Mouse (Mus musculus) left cerebral cortex, postnatal 4 days (tissue): ENCODE results near the gene Tln1. TPM values are rescaled to one million over a fixed set of nuclear protein-coding genes. Genes with fewer than 3 reads are reported as not detected.
"Not testable (repeated sequence)": the region's sequence is repeated elsewhere in the genome, so short reads cannot be mapped to it uniquely, and the experiment has no call there.

ENCODE experiments used
- DNase-seq: peaks from one replicate; pipeline ENCODE4 v3.0.0-alpha.2; 2022
- intact Hi-C: fragments of 180-260 bp; cut with DNase I; formaldehyde crosslinking; loops from one replicate; pipeline ENCODE4 v1.15.1; 2025
- total RNA-seq, 2 experiments: library from RNA; stranded (reverse); gene quantifications; 2 replicates each; pipeline ENCODE4 v1.2.3; 2021

Gene Tln1
- total RNA-seq, 2 experiments from 2014 or later, result 49.1 to 59.1 TPM

DNA sequence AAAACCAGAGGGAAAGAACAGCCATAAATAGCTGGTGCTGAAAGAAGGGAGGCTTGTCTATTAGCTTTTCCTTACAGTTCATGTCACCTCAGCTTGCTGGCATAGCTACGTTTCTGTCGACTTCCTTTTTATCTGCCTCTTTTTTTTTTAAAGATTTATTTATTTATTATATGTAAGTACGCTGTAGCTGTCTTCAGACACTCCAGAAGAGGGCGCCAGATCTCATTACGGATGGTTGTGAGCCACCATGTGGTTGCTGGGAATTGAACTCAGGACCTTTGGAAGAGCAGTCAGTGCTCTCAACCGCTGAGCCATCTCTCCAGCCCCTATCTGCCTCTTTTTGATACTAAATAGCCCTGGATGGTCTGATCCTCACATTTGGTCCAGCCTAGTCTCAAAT, 10.6 kb downstream of the Tln1 start:
- intact Hi-C loops, DNase-seq: not testable (repeated sequence)

DNA sequence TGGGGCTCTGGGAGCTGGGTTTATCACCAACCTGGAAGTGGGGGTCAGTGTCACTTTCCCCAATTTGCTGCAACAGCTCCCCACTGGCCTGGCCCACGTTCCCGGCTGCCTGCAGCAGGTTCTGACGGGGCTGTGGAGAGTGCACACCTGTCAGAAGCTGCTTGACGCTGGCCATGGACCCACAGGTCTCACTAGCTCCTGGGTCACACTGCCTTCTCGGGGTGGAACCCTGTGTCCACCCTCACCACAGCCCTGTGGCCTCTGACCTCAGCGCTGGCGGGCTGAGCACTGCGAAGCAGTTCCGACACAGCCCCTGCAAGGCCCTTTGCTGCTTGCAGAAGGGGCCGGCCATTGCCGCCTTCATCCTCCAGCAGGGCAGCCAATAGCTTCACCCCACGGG, 13.4 kb downstream of the Tln1 start:
- intact Hi-C loops, result no loop called here
- no peak for DNase-seq

- no peak for DNase-seq
- intact Hi-C loops, result no loop called here
These were observed 15.3 kb downstream of the Tln1 start for GRCm38 (mm10) chr4:43547160-43547559.

DNA sequence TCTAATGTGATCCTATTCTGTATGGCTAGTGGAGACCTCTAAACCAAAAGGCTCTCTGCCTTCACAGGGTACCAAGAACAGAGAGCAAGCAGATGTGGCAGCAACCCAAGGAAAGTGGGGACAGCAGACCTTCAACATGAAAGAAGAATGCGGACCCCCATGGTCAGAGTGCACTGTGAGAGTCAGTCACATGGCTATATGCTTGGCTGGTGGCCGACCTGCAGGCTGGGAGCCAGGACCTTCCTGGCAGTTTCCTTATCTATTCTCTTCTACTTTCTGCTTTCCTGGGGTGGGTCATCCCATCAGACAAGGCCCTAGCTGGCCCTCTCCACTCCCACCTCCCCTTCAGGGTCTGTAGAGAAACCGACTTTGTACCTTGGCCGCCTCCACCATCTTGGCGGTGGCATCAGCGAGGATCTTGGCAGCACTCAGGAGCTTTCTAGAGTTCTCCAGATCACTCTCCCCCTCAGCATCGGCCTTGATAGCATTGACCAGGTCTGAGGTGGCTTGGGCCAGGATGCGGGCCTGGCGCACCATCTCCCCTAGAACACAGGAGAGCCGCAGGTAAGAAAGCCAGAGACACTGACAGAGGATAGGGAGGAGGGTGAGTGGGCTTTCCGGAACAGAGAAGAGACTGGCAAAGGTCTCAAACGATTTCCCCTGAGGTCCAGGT, 16.0 kb downstream of the Tln1 start:
- DNase-seq, result no peak
- intact Hi-C loops, result no loop called here

- intact Hi-C loops, result no loop called here
- no peak for DNase-seq
These were observed 20.4 kb downstream of the Tln1 start for GRCm38 (mm10) chr4:43542044-43542443.

DNA sequence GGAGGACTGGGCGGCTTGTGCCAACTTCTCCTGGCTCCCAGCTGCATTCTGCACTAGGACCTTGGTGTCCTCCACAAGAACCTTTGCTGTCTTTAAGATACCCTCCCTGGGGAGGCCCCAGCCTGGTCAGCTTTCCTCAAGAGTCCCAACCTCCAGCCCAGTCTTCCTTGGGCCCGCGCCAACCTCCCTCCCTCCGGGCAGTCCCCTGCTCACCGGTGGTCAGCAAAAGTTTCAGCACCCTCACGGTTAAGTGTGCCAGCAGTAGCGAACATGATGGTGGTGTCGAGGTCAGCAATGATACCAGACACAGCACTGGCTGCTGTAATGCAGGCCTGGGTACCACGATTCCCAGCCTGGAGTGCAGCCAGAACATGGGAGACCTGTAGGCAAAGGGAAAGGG, 26.5 kb downstream of the Tln1 start:
- no peak for DNase-seq
- intact Hi-C loops, result no loop called here

DNA sequence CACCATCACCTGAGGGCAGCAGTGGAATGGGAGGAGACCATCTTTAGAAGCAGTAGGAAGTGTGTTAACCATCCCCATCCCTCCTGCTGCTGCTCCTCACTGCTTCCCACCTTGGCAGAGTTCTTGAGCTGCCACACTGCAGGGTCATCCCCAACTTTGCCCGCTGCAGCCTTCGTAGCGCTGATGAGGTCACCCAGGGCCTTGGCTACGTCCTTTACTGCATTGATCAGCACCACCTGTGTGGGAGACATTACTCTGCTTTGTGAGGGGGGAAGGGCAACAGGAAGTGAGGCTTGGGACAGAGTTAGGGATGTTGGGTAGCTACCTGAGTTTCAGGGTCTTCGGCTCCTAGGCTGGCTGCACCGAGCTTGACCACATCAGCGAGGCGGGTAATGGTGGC, 26.9 kb downstream of the Tln1 start:
- intact Hi-C loops, result no loop called here
- no peak for DNase-seq

DNA sequence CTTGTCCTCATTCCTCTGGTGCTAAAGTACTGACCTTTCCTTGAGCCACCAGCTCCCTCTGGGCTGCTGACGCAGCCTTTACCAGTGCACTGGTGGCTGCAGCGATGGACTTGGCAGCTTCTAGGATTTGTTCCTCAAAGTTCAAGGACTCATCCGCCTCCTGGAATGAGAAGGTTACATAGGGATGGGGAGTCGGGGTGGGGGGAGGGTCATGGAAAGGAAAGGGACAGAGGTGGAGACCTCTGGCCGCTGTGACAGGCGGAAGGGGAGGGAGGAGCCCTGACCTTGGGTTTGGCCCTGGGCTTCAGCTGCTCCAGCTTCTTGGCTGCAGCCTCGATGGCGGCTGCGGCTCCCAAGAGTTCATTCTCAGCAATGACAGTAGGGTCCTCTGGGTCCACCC, 29.2 kb downstream of the Tln1 start:
- intact Hi-C loops, result no loop called here

GRCm38 (mm10) chr4:43530581-43530980, 31.9 kb downstream of the Tln1 start:
- peak; percentile 71 for DNase-seq
- intact Hi-C loops, result no loop called here

More for the DNA sequence above, 29.2 kb downstream of the Tln1 start:
- no peak for DNase-seq

DNA sequence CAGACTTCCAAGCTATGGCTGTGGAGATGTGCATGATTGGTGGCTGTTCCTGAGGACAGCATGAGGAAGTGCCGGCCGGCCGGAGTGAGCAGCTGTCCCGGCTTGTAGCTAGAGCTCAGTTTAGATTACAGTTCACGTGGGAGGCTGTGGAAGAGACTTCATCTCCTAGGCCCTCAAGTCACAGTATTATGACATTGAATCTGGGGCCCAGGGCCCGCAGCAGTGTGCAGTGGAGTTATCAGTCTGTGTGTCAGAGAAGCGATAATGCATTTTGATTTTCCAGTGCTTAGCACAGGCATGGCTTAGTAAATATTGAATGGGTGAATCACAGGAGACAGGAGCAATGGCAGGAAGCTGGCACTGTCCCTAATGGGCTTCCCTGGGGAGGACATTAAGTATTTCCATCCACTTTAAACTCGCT, 32.4 kb downstream of the Tln1 start:
- DNase-seq, result no peak
- intact Hi-C loops, result no loop called here

DNA sequence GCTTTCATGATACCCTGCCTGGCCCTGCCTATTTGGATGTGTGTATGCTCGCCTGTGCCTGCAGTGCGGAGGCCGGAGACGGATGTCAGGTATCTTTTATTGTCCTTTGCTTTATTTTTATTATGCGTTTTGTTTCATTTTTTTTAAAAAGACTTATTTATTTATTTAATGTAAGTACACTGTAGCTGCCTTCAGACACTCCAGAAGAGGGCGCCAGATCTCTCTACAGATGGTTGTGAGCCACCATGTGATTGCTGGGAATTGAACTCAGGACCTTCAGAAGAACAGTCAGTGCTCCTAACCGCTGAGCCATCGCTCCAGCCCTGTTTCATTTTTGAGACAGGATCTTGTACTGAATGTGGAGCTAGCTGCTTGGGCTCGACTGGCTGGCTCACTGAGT, 34.0 kb downstream of the Tln1 start:
- DNase-seq, result no peak
- intact Hi-C loops, result no loop called here

DNA sequence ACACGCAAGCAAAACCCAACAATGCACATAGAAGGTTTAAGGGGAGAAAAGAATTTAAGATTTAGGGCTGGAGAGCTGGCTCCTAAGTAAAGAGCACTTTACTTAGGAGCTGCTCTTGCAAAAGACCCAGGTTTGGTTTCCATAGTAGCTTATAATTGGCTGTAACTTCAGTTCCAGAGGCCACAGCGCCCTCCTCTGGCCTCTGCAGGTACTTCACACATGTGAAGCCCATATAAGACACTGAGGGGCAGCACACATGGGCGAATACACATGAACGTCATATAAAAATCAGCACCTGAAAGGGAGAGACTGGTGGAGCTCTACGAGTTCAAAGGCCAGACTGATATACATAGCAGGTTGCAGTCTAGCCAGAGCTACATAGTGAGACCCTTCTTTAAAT, 34.6 kb downstream of the Tln1 start:
- no peak for DNase-seq
- intact Hi-C loops, result no loop called here

DNA sequence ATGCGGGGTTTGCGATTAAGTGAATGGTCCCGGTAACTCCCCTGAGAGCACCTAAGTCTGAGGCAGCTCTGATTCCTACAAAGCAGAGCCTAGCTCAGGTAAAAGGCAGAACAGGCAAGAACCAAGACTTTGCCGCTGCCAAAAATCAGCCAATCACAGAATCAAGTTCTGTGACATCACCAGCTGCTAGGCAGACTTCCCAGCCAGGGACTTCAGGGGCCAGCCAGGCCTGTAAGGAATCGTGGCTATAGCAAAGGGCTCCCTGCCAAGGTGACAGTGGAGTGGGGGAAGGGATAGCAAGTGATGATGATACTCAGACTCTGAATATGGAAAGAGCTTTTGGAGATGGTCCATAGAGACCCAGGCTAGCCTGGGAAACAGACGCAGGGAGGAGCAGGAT, 42.5 kb downstream of the Tln1 start:
- peak; percentile 90 for DNase-seq

DNA sequence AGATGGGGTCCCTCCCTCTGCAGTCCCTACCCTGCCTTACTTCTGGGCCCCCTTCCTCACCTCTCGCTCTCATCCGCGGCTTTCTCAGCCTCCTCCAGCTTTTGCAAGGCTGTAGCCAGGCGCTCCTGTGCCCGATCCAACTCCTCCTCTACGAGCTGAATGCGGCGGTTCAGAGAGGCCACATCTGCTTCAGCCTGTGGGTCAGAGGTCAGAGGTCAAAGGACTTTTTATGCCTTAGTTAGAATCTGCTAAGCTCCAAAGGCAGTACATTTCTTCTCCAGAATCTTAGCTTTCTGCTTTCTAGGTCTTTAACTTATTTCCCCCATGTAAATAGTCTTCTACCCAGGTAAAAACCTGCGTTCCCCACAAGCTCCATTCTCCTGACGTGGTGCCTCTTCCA, 42.9 kb downstream of the Tln1 start:
- intact Hi-C loops, result no loop called here
- no peak for DNase-seq

More for the DNA sequence above, 42.5 kb downstream of the Tln1 start:
- intact Hi-C loops, result no loop called here

DNA sequence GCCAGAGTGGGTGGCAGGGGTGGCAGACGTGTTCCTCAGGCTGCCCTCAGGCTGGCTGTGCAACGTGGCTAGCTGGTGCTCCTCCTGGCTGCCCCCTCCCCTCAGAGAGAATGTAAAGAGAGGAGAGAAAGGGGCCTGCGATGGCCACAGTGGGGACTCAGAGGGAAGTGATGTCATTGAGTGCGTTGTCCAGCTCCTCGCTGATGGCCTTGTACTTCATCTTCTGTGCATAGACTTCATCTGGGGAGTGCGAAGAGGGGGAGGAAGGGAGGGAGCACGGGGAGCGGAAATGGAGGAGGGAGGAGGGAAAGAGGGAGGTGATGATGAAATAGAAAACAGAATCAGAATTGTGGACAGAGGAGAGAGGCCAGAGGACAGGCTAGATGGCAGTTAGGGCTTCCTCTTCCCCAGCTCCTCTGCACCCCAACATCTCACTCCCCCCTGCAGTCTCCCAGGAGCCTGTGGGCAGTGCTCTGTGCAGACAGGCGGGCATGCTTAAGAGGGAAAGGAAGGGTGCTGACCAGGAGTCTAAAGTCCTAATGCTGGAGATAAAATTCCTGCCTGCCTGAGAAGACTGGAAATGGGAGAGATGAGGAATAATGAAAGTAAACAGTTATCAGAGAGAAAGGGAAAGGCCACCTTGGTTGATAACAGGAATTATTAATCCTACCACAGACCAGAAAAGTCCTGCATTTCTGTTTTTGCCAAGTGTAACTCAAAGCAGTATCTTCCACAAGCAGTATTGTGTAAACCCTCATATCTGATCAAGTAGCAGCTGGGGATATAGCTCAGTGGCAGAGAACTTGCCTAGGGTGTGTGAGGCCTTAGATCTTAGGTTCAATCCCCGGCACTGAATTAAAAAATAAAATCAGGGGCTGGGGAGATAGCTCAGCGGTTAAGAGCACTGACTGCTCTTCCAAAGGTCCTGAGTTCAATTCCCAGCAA, 46.5 kb downstream of the Tln1 start:
- no peak for DNase-seq
- intact Hi-C loops, result no loop called here

DNA sequence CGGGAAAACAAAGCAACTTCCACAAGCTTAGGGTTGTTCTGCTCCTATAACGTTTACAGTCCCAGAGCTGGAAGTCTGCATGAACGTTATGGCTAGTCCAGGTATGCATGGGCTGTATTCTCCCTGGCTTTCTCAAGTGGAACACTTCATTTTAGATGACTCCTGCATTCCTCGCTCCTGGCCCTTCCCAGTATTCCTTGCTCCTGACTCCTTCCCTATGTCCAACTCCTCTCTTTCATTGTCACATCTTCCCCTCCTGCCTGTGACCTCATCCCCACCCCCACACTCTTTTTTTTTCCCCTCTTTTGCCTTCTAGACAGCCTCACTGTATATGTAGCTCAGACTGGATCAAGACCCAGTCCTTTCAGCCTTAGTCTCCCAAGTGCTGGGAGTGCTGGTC, 48.7 kb downstream of the Tln1 start:
- intact Hi-C loops, result no loop called here
- DNase-seq, result no peak

DNA sequence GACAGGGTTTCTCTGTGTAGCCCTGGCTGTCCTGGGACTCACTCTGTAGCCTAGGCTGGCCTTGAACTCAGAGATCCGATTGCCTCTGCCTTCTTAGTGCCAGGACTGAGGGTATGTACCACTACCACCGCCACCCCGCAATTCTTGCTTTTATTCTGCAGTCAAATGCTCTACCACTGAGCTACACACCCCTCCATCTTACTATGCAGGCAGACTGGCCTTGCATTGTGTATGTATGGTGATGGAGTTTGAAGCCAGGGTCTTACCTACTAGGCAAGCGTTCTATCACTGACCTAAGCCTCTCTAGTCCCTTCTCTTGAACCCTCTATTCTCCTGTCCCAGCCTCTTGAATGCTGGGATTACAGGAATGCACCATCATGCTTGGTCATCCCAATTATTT, 49.2 kb downstream of the Tln1 start:
- intact Hi-C loops, result no loop called here
- no peak for DNase-seq

- intact Hi-C loops, result no loop called here
- no peak for DNase-seq
These were observed 49.8 kb downstream of the Tln1 start for GRCm38 (mm10) chr4:43512653-43513052.

- no peak for DNase-seq
- intact Hi-C loops, result no loop called here
These were observed 50.6 kb downstream of the Tln1 start for GRCm38 (mm10) chr4:43511675-43512454.

DNA sequence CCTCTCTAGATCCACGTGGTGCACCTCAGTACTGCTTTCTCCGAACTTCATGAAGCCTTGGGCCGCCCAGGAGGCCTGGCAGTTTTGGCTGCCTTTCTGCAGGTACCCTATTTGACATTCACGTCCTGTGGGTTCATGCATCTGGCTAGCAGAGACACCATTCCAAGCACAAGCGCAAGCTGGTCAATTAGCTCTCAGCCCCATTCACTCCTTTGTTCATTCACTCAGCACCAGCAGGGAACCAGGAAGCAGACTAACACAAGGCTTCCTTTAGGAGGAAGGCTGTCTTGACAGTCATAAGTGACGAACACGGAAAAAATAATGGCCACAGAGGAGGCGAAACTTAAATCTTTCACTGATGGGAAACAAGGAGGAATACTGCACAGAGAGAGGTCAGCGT, 53.4 kb downstream of the Tln1 start:
- DNase-seq, result no peak
- intact Hi-C loops, result no loop called here

DNA sequence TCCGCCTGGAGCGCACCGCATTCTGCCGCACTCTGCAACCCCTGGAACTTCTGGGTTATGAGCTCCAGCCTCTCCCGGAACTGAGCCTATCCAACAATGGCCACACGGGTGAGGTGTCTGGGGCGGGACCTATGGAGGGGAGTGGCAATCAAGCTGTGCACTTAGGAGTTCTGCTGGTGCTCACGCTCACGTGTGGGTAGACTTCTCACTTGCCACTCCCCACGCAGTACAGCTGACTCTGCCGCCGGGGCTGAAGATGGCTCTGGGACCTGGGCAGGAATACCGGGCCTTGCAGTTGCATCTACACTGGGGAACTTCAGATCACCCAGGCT, 53.9 kb downstream of the Tln1 start:
- DNase-seq, result no peak
- intact Hi-C loops, result no loop called here
